In genomic region chr2:53960499-53960898, GRCm38 (mm10) we compare ENCODE assay signal across 19 mouse cellular contexts.
"Had no signal": no experiment of that assay in that cellular context is flagged by ENCODE, and none has a peak within 500 bp of the region (broad histone marks: within the 10 kb centered on the region; RNA-seq: fewer than 3 reads in every experiment).

No protein-coding gene starts in this region.

- ATAC-seq: intestine, embryonic 16.5 days; midbrain, embryonic 16.5 days had no signal

- DNase-seq: kidney, adult 8-10 months; kidney, postnatal 36 days; layer of hippocampus, postnatal 36 days; liver, embryonic 13.5 days; lung, adult 2 months; lung, postnatal 14 days; lung, postnatal 4 days; right cerebral cortex, adult 18-20 months; right cerebral cortex, postnatal 14 days; right cerebral cortex, postnatal 4 days; thymus, adult 2 months; thymus, postnatal 14 days; thymus, postnatal 4 days had no signal

- H3K27me3 ChIP-seq: liver, embryonic 13.5 days; midbrain, embryonic 12.5 days had no signal

- H3K9me3 ChIP-seq: liver, embryonic 13.5 days; midbrain, embryonic 12.5 days had no signal

- H3K4me1 ChIP-seq: liver, embryonic 13.5 days; midbrain, embryonic 12.5 days had no signal

- H3K27ac ChIP-seq: left cerebral cortex, adult 2 months; liver, embryonic 13.5 days; midbrain, embryonic 12.5 days; stomach, postnatal 0 days had no signal

- H3K9ac ChIP-seq: liver, embryonic 13.5 days; midbrain, embryonic 12.5 days had no signal

- H3K4me3 ChIP-seq: left cerebral cortex, adult 2 months; liver, embryonic 13.5 days; midbrain, embryonic 12.5 days; myocyte had no signal

- H3K36me3 ChIP-seq: liver, embryonic 13.5 days; midbrain, embryonic 12.5 days had no signal

- H3K4me2 ChIP-seq: liver, embryonic 13.5 days; midbrain, embryonic 12.5 days had no signal
